Mouse (Mus musculus): ENCODE results near the gene Dlgap4.

The Dlgap4 gene

GRCm38 (mm10) chr2:156658751-156659150 is 45.2 kb downstream of the Dlgap4 start:
- peak; percentile 52 to 55 for DNase-seq (ENCODE audit: low spot score in 2 of 2)

DNA sequence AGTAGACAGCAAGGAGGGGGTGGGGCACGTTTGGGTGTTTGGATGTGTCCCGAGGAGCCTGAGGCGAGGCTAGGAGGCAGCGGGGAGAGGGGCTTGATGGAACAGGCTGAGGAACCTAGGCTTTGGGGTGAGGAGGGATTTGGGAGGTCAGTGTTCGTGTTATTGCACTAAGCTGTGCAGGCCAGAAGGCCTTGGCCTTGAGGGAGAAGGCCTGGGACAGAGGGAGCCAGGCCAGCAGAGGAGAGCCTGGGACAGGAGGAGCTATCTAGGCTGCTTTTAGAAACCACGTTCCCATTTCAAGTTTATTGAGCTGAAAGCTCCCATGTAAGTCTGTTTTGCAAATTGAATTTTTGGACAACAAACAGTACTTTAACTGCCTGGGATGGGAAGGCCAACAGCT is 46.5 kb downstream of the Dlgap4 start:
- DNase-seq (ENCODE audit: low spot score in 2 of 2), result no peak

- no peak for DNase-seq (ENCODE audit: low spot score in 2 of 2)
These were observed 49.7 kb downstream of the Dlgap4 start for GRCm38 (mm10) chr2:156663162-156663561.

DNA sequence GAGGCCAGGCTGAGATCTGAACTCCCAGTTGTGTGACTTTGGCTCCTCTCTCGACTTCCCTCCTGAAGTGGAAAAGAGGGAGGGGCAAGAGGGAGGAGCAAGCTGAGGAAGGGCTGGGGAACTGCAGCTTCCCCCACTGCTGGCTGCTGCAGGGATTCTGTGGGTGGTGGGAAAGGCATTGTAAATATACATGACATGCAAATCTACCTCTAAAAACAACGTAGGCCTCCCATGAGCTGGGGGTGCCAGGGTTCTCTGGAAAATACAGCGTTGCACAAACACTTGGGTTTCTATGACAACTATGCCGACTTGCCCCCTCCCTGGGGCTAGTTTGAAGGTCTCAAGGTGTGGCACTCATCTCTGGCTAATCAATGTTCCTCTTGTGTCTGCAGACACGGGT is 50.9 kb downstream of the Dlgap4 start:
- peak in 1 of 2 experiments; percentile 55 for DNase-seq (ENCODE audit: low spot score in 2 of 2)

DNA sequence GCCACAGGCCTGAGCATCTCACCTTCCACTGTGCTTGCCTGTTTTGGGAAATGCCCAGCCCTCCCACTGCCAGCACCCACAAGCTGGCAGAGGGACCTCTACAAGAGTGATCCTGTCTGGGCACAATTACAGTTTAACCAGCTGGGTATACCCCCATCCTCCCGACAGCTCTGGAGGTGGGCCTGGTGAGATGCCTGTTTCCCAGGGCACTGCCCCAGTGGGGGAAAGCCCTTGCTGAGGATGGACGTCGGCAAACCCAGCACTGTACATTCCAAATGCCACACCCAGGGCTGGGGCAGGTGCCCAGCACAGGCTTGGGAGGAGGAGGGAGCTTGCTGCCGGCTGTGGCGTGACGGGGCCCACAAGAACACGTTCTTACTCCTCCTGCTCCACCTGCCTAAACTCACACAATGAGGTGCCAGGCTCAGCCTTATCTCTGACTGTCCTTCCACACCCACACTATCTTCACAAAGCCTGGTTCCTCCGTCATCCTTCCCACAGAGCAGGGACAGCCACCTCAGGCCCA is 51.6 kb downstream of the Dlgap4 start:
- peak; percentile 52 to 55 for DNase-seq (ENCODE audit: low spot score in 2 of 2)

- no peak for DNase-seq (ENCODE audit: low spot score in 2 of 2)
These were observed 52.2 kb downstream of the Dlgap4 start for GRCm38 (mm10) chr2:156665620-156666196.

- DNase-seq (ENCODE audit: low spot score in 2 of 2), result peak; percentile 89 to 90
These were observed 52.7 kb downstream of the Dlgap4 start for GRCm38 (mm10) chr2:156666231-156666630.

DNA sequence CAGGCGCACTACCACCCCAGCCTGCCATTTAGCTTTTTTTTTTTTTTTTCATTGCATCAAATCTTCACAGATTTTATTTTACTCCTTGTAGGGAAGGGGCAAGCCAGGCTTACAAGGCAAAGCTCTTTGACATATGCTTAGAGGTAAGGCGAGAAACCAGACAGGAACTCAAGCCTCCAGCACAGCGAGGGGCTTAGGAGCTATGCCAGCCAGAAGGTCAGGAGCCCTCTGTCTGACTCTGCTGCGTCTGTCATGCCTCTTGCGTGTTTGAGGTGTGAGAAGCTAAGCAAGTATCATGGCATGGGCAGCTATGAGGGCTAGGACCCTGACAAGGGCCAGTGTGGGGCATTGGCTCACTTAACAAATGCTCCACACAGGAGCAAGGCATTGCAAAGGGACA is 53.8 kb downstream of the Dlgap4 start:
- no peak for DNase-seq (ENCODE audit: low spot score in 2 of 2)

- no peak for DNase-seq (ENCODE audit: low spot score in 2 of 2)
These were observed 55.1 kb downstream of the Dlgap4 start for GRCm38 (mm10) chr2:156668625-156669024.

DNA sequence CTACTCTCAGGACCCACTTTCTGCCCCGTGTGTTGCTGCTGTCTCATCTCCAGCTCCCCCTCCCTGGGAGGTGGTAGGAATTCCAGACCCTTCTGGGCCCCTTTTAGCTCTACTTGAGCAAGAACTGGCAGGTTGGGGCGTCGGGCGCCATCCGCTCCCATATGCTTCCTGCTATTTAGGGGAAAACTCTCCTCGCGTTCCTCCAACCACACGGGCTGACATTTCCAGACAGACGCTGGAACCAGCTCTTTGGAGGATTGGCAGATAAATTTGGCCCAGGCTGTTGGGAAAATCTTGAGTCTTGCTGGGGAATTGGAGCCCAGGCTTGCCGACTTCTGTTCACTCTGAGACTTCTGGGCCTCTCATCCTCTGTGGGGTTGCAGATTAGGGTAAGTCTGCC is 59.8 kb downstream of the Dlgap4 start:
- peak; percentile 82 to 85 for DNase-seq (ENCODE audit: low spot score in 2 of 2)

- DNase-seq (ENCODE audit: low spot score in 2 of 2), result peak; percentile 38 to 51
These were observed 60.6 kb downstream of the Dlgap4 start for GRCm38 (mm10) chr2:156673881-156674669.

GRCm38 (mm10) chr2:156676885-156677284 is 63.4 kb downstream of the Dlgap4 start:
- no peak for DNase-seq (ENCODE audit: low spot score in 2 of 2)

- DNase-seq (ENCODE audit: low spot score in 2 of 2), result no peak
These were observed 64.6 kb downstream of the Dlgap4 start for GRCm38 (mm10) chr2:156678112-156678511.

- DNase-seq (ENCODE audit: low spot score in 2 of 2), result peak; percentile 63 to 65
These were observed 69.5 kb downstream of the Dlgap4 start for GRCm38 (mm10) chr2:156682965-156683364.

DNA sequence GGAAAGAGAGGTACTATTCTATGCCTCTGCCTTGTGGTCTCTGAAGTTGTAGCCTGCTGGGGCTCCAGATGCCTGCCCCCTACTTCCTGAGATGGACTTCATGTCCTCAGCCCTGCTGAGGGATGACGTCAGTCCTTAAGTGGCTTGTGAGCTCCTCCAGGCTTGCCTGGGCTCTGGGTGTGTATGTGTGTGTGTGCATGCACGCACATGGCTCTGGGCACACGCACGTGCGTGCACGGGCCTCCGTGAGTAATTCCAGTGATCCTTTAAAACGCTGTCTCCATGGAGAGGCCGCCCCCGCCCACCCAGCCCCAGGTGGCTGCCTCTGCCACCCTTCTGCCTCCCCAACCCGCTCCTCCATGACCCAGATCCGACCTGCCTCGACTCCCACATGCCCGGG is 72.5 kb downstream of the Dlgap4 start:
- DNase-seq (ENCODE audit: low spot score in 2 of 2), result peak; percentile 44 to 52

- no peak for DNase-seq (ENCODE audit: low spot score in 2 of 2)
These were observed 73.2 kb downstream of the Dlgap4 start for GRCm38 (mm10) chr2:156686754-156687153.

DNA sequence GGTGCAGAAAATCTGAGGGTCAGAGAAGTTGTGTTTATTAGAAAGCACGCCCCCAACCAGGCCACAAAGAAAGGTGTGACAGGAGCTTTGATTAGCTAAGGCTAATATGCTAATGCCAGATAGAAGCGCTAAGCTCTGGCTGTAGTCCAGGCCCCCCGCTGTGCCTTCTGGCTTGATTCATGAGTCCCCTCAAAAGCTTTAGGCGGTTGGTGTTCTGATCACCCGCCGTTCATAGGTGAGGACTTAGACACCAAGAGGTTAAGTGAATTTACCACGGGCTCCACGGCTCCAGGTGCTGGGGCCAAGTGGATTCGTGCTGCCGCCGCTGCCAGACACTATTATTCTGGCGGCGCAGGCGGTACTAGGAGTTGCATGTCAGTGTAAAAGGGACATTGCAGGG is 75.1 kb downstream of the Dlgap4 start:
- no peak for DNase-seq (ENCODE audit: low spot score in 2 of 2)

GRCm38 (mm10) chr2:156690833-156691232 is 77.3 kb downstream of the Dlgap4 start:
- DNase-seq (ENCODE audit: low spot score in 2 of 2), result no peak

GRCm38 (mm10) chr2:156691746-156692145 is 78.2 kb downstream of the Dlgap4 start:
- DNase-seq (ENCODE audit: low spot score in 2 of 2), result no peak

DNA sequence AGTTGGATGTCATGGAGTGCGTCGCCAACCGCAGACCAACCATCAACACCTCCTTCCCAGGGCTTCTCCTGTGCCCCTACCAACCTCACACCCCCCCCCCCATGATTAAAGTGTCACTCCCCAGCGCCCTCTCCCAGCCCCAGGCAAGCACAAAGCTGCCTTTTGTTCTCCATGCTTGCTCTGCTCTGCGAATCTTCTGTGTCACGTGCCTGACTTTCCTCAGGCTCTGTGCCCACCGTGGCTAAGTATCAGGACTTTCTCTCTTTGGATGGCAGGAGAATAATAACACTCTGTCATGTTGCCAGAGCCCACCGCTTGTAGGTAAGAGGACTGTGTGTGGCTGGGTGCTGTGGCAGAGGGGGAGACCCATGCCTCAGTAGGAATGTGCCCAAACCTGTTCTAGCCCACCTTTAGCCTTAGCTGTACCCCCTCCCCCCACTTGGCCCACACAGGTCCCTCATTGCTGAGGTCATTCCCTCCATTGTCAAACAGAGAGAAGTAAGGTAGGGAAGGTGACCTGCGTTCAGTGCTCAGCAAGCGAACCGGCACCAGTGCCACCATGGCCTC is 79.8 kb downstream of the Dlgap4 start:
- DNase-seq (ENCODE audit: low spot score in 2 of 2), result no peak

GRCm38 (mm10) chr2:156697261-156697660 is 83.8 kb downstream of the Dlgap4 start:
- DNase-seq (ENCODE audit: low spot score in 2 of 2), result no peak

DNA sequence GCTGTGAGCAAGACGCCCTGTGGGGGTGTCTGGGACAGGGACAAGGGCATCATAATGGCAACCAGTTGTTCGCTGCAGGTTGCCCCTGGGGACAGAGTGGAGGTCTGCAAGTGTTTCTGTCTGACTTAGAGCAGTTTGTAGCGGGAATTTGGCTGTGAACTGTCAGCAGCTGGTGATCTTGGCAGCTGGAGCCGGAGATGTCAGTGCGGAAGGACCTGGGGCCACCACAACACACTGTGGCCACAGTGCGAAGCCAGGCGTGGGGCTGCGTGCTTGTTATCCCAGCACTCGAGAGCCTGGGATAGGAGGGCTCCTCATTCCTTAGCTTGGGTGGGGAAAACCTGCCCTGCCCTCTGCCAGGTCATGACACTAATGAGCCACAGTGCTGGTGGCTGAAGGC is 84.7 kb downstream of the Dlgap4 start:
- DNase-seq (ENCODE audit: low spot score in 2 of 2), result no peak

DNA sequence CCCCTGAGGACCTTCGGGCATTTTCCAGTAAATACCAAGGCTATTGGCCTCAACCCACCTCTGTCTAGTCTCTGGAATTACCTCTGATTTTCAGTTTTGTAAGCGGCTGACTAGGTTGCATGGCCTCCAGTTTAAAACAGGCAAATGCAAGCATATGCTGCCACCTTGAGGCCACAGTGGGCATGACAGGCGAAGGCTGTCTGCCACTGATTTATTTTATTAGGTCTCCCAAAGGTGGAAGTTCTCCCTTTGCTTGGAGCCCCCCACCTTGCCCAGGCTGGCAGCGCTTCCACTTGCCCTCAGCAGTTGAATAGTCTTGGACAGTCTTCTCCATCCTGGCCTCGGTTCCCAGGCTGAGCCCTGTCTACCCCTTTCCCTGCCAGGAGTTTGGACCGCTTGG is 92.0 kb downstream of the Dlgap4 start:
- peak; percentile 64 to 71 for DNase-seq (ENCODE audit: low spot score in 2 of 2)

Data from right cerebral cortex, postnatal 36 days (tissue).